Comparison of ENCODE assay signal across 23 mouse cellular contexts in the genomic region with DNA sequence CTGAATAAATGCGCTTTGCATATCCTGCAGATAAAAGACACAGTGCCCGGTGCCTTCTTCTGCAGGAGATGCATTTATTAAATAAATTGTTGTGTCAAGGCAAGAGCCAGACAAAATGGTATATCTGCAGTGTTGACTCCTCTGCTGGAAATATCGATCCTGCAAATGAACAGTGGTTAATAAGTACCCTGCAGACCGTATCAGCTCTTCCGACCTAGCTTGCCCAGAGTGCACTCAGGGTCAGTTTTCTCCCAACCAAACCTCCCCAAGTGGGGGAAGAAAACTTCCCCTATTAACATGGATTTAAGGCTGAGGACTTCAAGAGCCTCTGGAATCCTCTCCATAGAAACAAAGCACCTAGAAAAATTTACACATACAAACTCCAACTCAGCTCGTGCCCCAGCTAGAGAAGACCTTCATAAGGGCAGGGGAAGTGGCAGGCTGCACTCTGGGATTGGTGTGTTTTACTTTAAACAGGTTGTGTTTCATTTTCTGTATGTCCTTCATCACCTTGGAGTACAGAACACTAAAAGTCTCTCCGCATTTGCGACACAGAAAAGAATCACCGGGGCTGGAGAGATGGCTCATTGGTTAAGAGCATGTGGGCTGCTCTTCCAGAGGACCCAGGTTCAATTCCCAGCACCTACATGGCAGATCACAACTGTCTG. TPM values are rescaled to one million over a fixed set of nuclear protein-coding genes. Genes with fewer than 3 reads are reported as not detected.
DNase-seq lines count a peak whose midpoint lies in the region; ATAC-seq and TF ChIP-seq lines count a peak whose summit lies in the region.
"Had no signal": no experiment of that assay in that cellular context is flagged by ENCODE, and none has a peak within 500 bp of the region (broad histone marks: within the 10 kb centered on the region; RNA-seq: fewer than 3 reads in every experiment).

No protein-coding gene starts in this region.

- peak; percentile 67 for ATAC-seq in lung, postnatal 0 days
- peak; percentile 71; the same call in 1 of the 2 replicates for ATAC-seq in intestine, embryonic 15.5 days
- ATAC-seq in liver, embryonic 16.5 days (ENCODE audit: low read depth): peak; percentile 71
- ATAC-seq: CD4-positive, CD25-positive, alpha-beta regulatory T cell, adult 4 months; forebrain, embryonic 13.5 days; hindbrain, embryonic 16.5 days had no signal

- no peaks in the 10 kb centered on the region for H3K36me3 ChIP-seq in lung, postnatal 0 days (ENCODE audit: insufficient read depth, low read length)
- no peaks in the 10 kb centered on the region for H3K36me3 ChIP-seq in intestine, embryonic 15.5 days
- no peaks in the 10 kb centered on the region for H3K36me3 ChIP-seq in liver, embryonic 16.5 days (ENCODE audit: control insufficient read depth, insufficient read depth)
- H3K36me3 ChIP-seq: heart, embryonic 13.5 days had no signal

- peak; percentile 51 for DNase-seq in heart, adult 11 months
- DNase-seq in heart, postnatal 36 days: no peak
- DNase-seq in lung, postnatal 0 days (ENCODE audit: low spot score): peak; percentile 64
- DNase-seq in lung, postnatal 36 days: no peak
- DNase-seq in retina, postnatal 1 day: no peak
- no peak for DNase-seq in ovary, postnatal 36 days (ENCODE audit: low spot score)
- DNase-seq: adrenal gland, postnatal 36 days; cerebellum, adult 18-20 months; gastrocnemius, postnatal 10 days; heart, adult 18-20 months; kidney, adult 2 months; kidney, postnatal 14 days; thymus, adult 18-20 months had no signal

- intact Hi-C loops in heart, postnatal 36 days (cut with DNase I): no loop called here

- H3K4me3 ChIP-seq in lung, postnatal 0 days (ENCODE audit: low read depth, low read length): no peak overlapping the region
- no peak overlapping the region for H3K4me3 ChIP-seq in intestine, embryonic 15.5 days (replicated peaks)
- no peak overlapping the region for H3K4me3 ChIP-seq in liver, embryonic 16.5 days (ENCODE audit: low read depth, low read length)
- H3K4me3 ChIP-seq: forebrain, embryonic 13.5 days; heart, embryonic 13.5 days; layer of hippocampus, adult 2 months had no signal

- no peak for TF ChIP-seq EP300 in lung, postnatal 0 days (IDR thresholded peaks at IDR 0.05)

- peak overlapping the region; percentile 2; the same call in 1 of the 2 replicates for H3K27ac ChIP-seq in lung, postnatal 0 days (ENCODE audit: low read length)
- no peak overlapping the region for H3K27ac ChIP-seq in intestine, embryonic 15.5 days
- H3K27ac ChIP-seq in liver, embryonic 16.5 days (ENCODE audit: low read length): peak overlapping the region; percentile 41; the same call in 1 of the 2 replicates
- H3K27ac ChIP-seq: forebrain, embryonic 13.5 days; heart, embryonic 13.5 days; layer of hippocampus, adult 2 months had no signal

- no peak overlapping the region for H3K9ac ChIP-seq in lung, postnatal 0 days (replicated peaks; ENCODE audit: low read depth)
- H3K9ac ChIP-seq in intestine, embryonic 15.5 days: no peak overlapping the region
- H3K9ac ChIP-seq in liver, embryonic 16.5 days (ENCODE audit: low read depth, low read length): no peak overlapping the region
- H3K9ac ChIP-seq: forebrain, embryonic 13.5 days; heart, embryonic 13.5 days had no signal

- no peak overlapping the region for H3K4me2 ChIP-seq in lung, postnatal 0 days (replicated peaks; ENCODE audit: low read depth, low read length)
- no peak overlapping the region for H3K4me2 ChIP-seq in intestine, embryonic 15.5 days (replicated peaks)
- H3K4me2 ChIP-seq in liver, embryonic 16.5 days (ENCODE audit: low read depth, low read length): no peak overlapping the region
- H3K4me2 ChIP-seq: forebrain, embryonic 13.5 days; heart, embryonic 13.5 days had no signal

- WGBS in lung, postnatal 0 days: 49% methylated on average over 9 of the region's 9 CpGs
- WGBS in intestine, embryonic 15.5 days: 55% methylated on average over 9 of the region's 9 CpGs
- 61% methylated on average over 9 of the region's 9 CpGs for WGBS in liver, embryonic 16.5 days (ENCODE audit: insufficient replicate concordance)

- TF ChIP-seq CTCF in lung, postnatal 0 days (IDR thresholded peaks at IDR 0.05): no peak

- no peaks in the 10 kb centered on the region for H3K4me1 ChIP-seq in lung, postnatal 0 days (ENCODE audit: insufficient read depth, low read depth, low read length)
- H3K4me1 ChIP-seq in intestine, embryonic 15.5 days (replicated peaks): no peaks in the 10 kb centered on the region
- H3K4me1 ChIP-seq in liver, embryonic 16.5 days (ENCODE audit: control insufficient read depth, low read depth, low read length): no peaks in the 10 kb centered on the region
- H3K4me1 ChIP-seq: forebrain, embryonic 13.5 days; heart, embryonic 13.5 days had no signal

- H3K9me3 ChIP-seq in lung, postnatal 0 days (ENCODE audit: low read length): no peaks in the 10 kb centered on the region
- H3K9me3 ChIP-seq in intestine, embryonic 15.5 days: no peaks in the 10 kb centered on the region
- no peaks in the 10 kb centered on the region for H3K9me3 ChIP-seq in liver, embryonic 16.5 days (replicated peaks; ENCODE audit: control insufficient read depth, low read length)
- H3K9me3 ChIP-seq: forebrain, embryonic 13.5 days; heart, embryonic 13.5 days had no signal

- H3K27me3 ChIP-seq in lung, postnatal 0 days (replicated peaks; ENCODE audit: insufficient read depth, low read length): no peaks in the 10 kb centered on the region
- peaks cover 27% of the 10 kb centered on the region for H3K27me3 ChIP-seq in intestine, embryonic 15.5 days (replicated peaks)
- H3K27me3 ChIP-seq in liver, embryonic 16.5 days (ENCODE audit: control insufficient read depth, insufficient read depth, low read depth, low read length): peaks cover 7% of the 10 kb centered on the region

RNA-seq across cellular contexts. Expression of gene Foxa2, which starts 22.4 kb away (rescaled TPM):
- total RNA-seq in heart, postnatal 36 days (2021): not detected
- 37.0 and 37.7 TPM in 2 replicates for polyA plus RNA-seq in lung, postnatal 0 days (2015; fragmentation: Nextera tagmentation; extraction: Ambion mirVana)
- polyA plus RNA-seq in intestine, embryonic 15.5 days (2015; fragmentation: Nextera tagmentation; extraction: Ambion mirVana): 5.4 and 5.8 TPM in 2 replicates
- polyA plus RNA-seq in liver, embryonic 16.5 days (2015; fragmentation: Nextera tagmentation; extraction: Ambion mirVana): 2.9 and 3.8 TPM in 2 replicates
- total RNA-seq: adrenal gland, postnatal 36 days; gastrocnemius, postnatal 10 days; heart, postnatal 25 days; layer of hippocampus, adult 2 months; left cerebral cortex, postnatal 25 days; megakaryocyte progenitor cell, adult 5-6 weeks had no signal
- polyA plus RNA-seq: CD4-positive, CD25-positive, alpha-beta regulatory T cell, adult 4 months; kidney, adult 2 months had no signal

Comparison
In these comparisons a context has a peak if more than half of its experiments do, and no peak if none do; other contexts are left out.
1. DNase-seq: peak in heart, adult 11 months (single experiment) and lung, postnatal 0 days (single experiment); none in heart, postnatal 36 days (0 of 2), lung, postnatal 36 days (single experiment), retina, postnatal 1 day (single experiment) and ovary, postnatal 36 days (single experiment).
2. Peak in every context shown above with its lines, with median percentiles within 50 percentile points of each other: ATAC-seq.